Mouse (Mus musculus): ENCODE data around the gene Naif1.

DNA sequence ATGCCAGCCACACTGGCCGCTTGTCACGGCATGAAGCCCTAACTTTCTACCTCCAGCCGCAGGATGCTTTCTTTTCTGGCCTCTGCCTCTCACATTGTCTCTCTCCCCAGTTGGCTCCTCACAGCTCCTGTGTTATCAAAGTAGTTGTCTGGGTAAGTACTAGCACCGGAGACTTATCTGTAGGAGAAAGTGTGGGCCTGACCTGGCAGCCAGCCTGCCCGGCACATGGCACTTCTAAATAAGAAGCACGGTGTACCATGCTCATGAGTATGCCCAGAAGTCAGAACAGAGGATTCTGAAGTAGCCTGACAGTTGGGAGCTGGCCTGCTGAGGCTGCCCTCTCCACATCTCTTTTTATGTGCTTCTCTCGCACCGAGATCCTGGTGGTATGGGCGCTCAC is 35.9 kb downstream of the Naif1 start:
- TF ChIP-seq CTCF (IDR thresholded peaks at IDR 0.05; ENCODE audit: extremely low read depth, insufficient read length, insufficient replicate concordance, low read depth, low read length) (no peak), POLR2A (IDR thresholded peaks at IDR 0.05; ENCODE audit: low read depth, low read length) (no peak)

All from small intestine, adult 2 months (tissue).